Mouse (Mus musculus) bone marrow macrophage, adult 2 months (primary cell): ENCODE data around the gene Zfp704.

Experiments
- CTCF ChIP-seq: IDR thresholded peaks from 2 replicates; pipeline ENCODE4 v1.5.1; 2012; ENCODE audit warnings: low read depth, mild to moderate bottlenecking, low read length, moderate library complexity
- POLR2A ChIP-seq: IDR thresholded peaks from 2 replicates; pipeline ENCODE4 v1.6.1; 2012; ENCODE audit warnings: mild to moderate bottlenecking, low read depth, low read length, borderline replicate concordance

DNA sequence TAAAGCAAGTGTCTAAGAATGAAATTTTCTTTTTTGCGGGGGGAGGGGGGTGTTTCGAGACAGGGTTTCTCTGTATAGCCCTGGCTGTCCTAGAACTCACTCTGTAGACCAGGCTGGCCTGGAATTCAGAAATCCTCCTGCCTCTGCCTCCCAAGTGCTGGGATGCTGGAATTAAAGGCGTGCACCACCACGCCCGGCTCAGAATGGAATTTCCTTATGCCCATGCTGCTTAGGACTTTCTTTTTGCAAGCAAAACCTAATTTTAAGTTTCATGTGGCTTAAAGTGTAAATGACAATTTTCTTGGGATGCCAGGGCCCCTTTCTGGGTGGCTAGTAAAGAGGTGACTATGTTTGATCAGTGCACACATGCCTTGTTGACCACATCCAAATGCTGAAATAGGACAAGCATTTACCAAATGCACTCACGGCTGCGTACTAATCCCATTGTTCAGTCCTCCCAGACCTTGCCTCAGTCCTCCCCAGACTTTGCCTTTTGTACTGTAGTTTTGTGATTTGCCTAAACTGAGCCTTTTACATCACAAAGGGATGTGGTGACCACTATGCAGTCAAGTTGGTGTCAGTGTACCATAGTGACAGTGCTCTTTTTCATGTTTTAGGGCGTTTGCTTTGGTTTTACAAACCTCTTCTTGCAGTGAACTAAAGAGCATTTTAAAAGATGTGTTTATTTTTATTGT, 18.3 kb downstream of the Zfp704 start:
- TF ChIP-seq CTCF (no peak), POLR2A (no peak)
